Mouse (Mus musculus) spleen, adult 18-20 months (tissue): ENCODE data around the gene Stx6.
A peak's percentile ranks its signal among the peaks of the same experiment; 100 is the strongest.

Experiments
- DNase-seq, 2 experiments: peaks; one replicate each; pipeline ENCODE4 v3.0.0; 2022; ENCODE audit warnings: mixed read lengths in 2 of 2

Gene Stx6

GRCm38 (mm10) chr1:155236306-155237024, 78.0 kb downstream of the Stx6 start:
- no peak for DNase-seq

GRCm38 (mm10) chr1:155237390-155237789, 78.9 kb downstream of the Stx6 start:
- no peak for DNase-seq

GRCm38 (mm10) chr1:155238126-155238525, 79.6 kb downstream of the Stx6 start:
- DNase-seq: no peak

- no peak for DNase-seq
Observed at GRCm38 (mm10) chr1:155239169-155239568, 80.7 kb downstream of the Stx6 start.

GRCm38 (mm10) chr1:155239962-155240717, 81.6 kb downstream of the Stx6 start:
- no peak for DNase-seq

- DNase-seq: no peak
Observed at GRCm38 (mm10) chr1:155241701-155242487, 83.4 kb downstream of the Stx6 start.

GRCm38 (mm10) chr1:155242488-155242745, 83.9 kb downstream of the Stx6 start:
- no peak for DNase-seq

GRCm38 (mm10) chr1:155243797-155244770, 85.6 kb downstream of the Stx6 start, which contains the start of gene BC034090:
Gene BC034090, minus strand, starts transcription at chr1:155244444.
- DNase-seq: peak in 1 of 2 experiments; percentile 25

GRCm38 (mm10) chr1:155244771-155245211, 86.3 kb downstream of the Stx6 start:
- no peak for DNase-seq

GRCm38 (mm10) chr1:155245516-155245915, 87.0 kb downstream of the Stx6 start:
- DNase-seq: no peak

GRCm38 (mm10) chr1:155247441-155247840, 88.9 kb downstream of the Stx6 start:
- DNase-seq: no peak

GRCm38 (mm10) chr1:155248041-155248440, 89.5 kb downstream of the Stx6 start:
- DNase-seq: no peak

GRCm38 (mm10) chr1:155249896-155250295, 91.4 kb downstream of the Stx6 start:
- no peak for DNase-seq

GRCm38 (mm10) chr1:155250531-155251135, 92.1 kb downstream of the Stx6 start:
- no peak for DNase-seq

GRCm38 (mm10) chr1:155251596-155251995, 93.1 kb downstream of the Stx6 start:
- DNase-seq: no peak

- DNase-seq: no peak
Observed at GRCm38 (mm10) chr1:155252631-155253121, 94.2 kb downstream of the Stx6 start.

GRCm38 (mm10) chr1:155253126-155253525, 94.6 kb downstream of the Stx6 start:
- DNase-seq: no peak

- DNase-seq: no peak
Observed at GRCm38 (mm10) chr1:155254309-155254708, 95.8 kb downstream of the Stx6 start.
